Mouse (Mus musculus): ENCODE data around the gene Tbcc. TPM values are rescaled to one million over a fixed set of nuclear protein-coding genes. Genes with fewer than 3 reads are reported as not detected.
A peak's percentile ranks its signal among the peaks of the same experiment; 100 is the strongest.

Gene Tbcc
- total and polyA plus RNA-seq, 3 experiments, result 19.3 to 31.8 TPM; not detected in 1

- TF ChIP-seq POLR2AphosphoS5 (IDR thresholded peaks at IDR 0.05; ENCODE audit: borderline replicate concordance, low read depth, low read length), result no peak
- no peak for TF ChIP-seq TBP (IDR thresholded peaks at IDR 0.05; ENCODE audit: low read depth, low read length)
- TF ChIP-seq TAL1 (IDR thresholded peaks at IDR 0.05; ENCODE audit: low read length), result no peak
- TF ChIP-seq TCF12 (IDR thresholded peaks at IDR 0.05; ENCODE audit: low read depth, low read length), result no peak
- no peak for TF ChIP-seq USF2 (IDR thresholded peaks at IDR 0.05; ENCODE audit: borderline replicate concordance in 1 of 2, insufficient read depth in 1 of 2, low read depth in 1 of 2, low read length in 2 of 2)
- no peak for TF ChIP-seq POLR2AphosphoS2 (IDR thresholded peaks at IDR 0.05; ENCODE audit: low read length)
- TF ChIP-seq CHD1 (IDR thresholded peaks at IDR 0.05; ENCODE audit: low read depth, low read length), result no peak
- TF ChIP-seq CTCF (IDR thresholded peaks at IDR 0.05 in 2 of 3, conservative IDR thresholded peaks at IDR 0.05 in 1 of 3; ENCODE audit: control insufficient read depth in 1 of 3, insufficient read depth in 1 of 3, low read depth in 2 of 3, low read length in 3 of 3, poor library complexity in 1 of 3, severe bottlenecking in 1 of 3), result peak; percentile 68 to 88 (median 77)
- TF ChIP-seq GABPA (IDR thresholded peaks at IDR 0.05; ENCODE audit: low read depth, low read length), result no peak
Observed at GRCm38 (mm10) chr17:46888511-46889212, 1.8 kb upstream of the Tbcc start (continued).

GRCm38 (mm10) chr17:46889450-46890084 is 917 bp upstream of the Tbcc start:
- no peaks in the 10 kb centered on the region for H3K27me3 ChIP-seq (ENCODE audit: control insufficient read depth in 1 of 2, insufficient read depth in 2 of 2, low read length in 2 of 2)
- peak overlapping the region; percentile 90 for H3K9ac ChIP-seq (ENCODE audit: control insufficient read depth, low read depth, low read length, poor library complexity, severe bottlenecking)
- peak overlapping the region; percentile 83 for H3K27ac ChIP-seq (ENCODE audit: control insufficient read depth, low read depth, low read length)
- DNase-seq (ENCODE audit: low read depth, low spot score), result peak; percentile 79
- H3K4me1 ChIP-seq (ENCODE audit: control insufficient read depth in 1 of 2, insufficient read depth in 2 of 2, low read length in 2 of 2), result peaks cover 10 to 34% of the 10 kb centered on the region in 2 experiments; a peak in 3 of 4 replicates
- H3K36me3 ChIP-seq (ENCODE audit: control insufficient read depth in 1 of 2, insufficient read depth in 2 of 2, low read length in 2 of 2), result peaks cover 0 to 21% of the 10 kb centered on the region in 2 experiments; a peak in 2 of 4 replicates
- peak overlapping the region; percentile 65 to 86 for H3K4me3 ChIP-seq (ENCODE audit: control insufficient read depth in 1 of 2, insufficient read depth in 1 of 2, low read depth in 2 of 2, low read length in 2 of 2)
- H3K9me3 ChIP-seq (replicated peaks; ENCODE audit: insufficient read depth, low read length), result no peaks in the 10 kb centered on the region
- no peak for TF ChIP-seq MYB (IDR thresholded peaks at IDR 0.05; ENCODE audit: low read depth, low read length)
- 0 out of 2 replicates have a peak, but pooled peaks have one; percentile 1 for TF ChIP-seq CHD1 (IDR thresholded peaks at IDR 0.05; ENCODE audit: low read depth, low read length)
- TF ChIP-seq MAZ (IDR thresholded peaks at IDR 0.05; ENCODE audit: low read depth, low read length), result peak; percentile 32; the same call in 1 of the 2 replicates
- TF ChIP-seq UBTF (IDR thresholded peaks at IDR 0.05; ENCODE audit: borderline replicate concordance, insufficient read depth, low read depth, low read length), result 0 out of 2 replicates have a peak, but pooled peaks have one; percentile 68
- TF ChIP-seq NELFE (IDR thresholded peaks at IDR 0.05; ENCODE audit: low read depth, low read length), result peak; percentile 55
- peak; percentile 32; the same call in 1 of the 2 replicates for TF ChIP-seq NRF1 (IDR thresholded peaks at IDR 0.05; ENCODE audit: insufficient read depth, low read depth, low read length, poor library complexity, severe bottlenecking)
- TF ChIP-seq TCF12 (IDR thresholded peaks at IDR 0.05; ENCODE audit: low read depth, low read length), result no peak
- TF ChIP-seq ZKSCAN1 (IDR thresholded peaks at IDR 0.05; ENCODE audit: low read depth, low read length), result no peak
- TF ChIP-seq POLR2AphosphoS5 (IDR thresholded peaks at IDR 0.05; ENCODE audit: borderline replicate concordance, low read depth, low read length), result no peak
- peak; percentile 58 to 60; a peak in 2 of 4 replicates for TF ChIP-seq POLR2A (IDR thresholded peaks at IDR 0.05; ENCODE audit: control insufficient read depth in 1 of 2, insufficient read depth in 1 of 2, low read depth in 1 of 2, low read length in 2 of 2, poor library complexity in 1 of 2)
- peak; percentile 16; the same call in 1 of the 2 replicates for TF ChIP-seq BHLHE40 (IDR thresholded peaks at IDR 0.05; ENCODE audit: borderline replicate concordance, low read depth, low read length)
- H3K79me2 ChIP-seq (ENCODE audit: control insufficient read depth, insufficient read depth, low read length, poor library complexity), result peaks cover 23% of the 10 kb centered on the region

Measured in MEL (cell line).